Mouse (Mus musculus) C2C12 (cell line): ENCODE data around the gene 2510009E07Rik. TPM values are rescaled to one million over a fixed set of nuclear protein-coding genes. Genes with fewer than 3 reads are reported as not detected.
"Not testable (repeated sequence)": the region's sequence is repeated elsewhere in the genome, so short reads cannot be mapped to it uniquely, and the experiment has no call there.

Source experiments
- H3K27me3 ChIP-seq: one replicate; pipeline ENCODE4 v1.6.1; 2011; ENCODE audit not compliant: control insufficient read depth, insufficient read depth, insufficient read length
- H3K36me3 ChIP-seq: one replicate; pipeline ENCODE4 v1.6.1; 2011; ENCODE audit not compliant: control insufficient read depth, insufficient read depth
- H3K4me3 ChIP-seq: one replicate; pipeline ENCODE4 v1.5.1; 2011; ENCODE audit warnings: mild to moderate bottlenecking, control low read depth; ENCODE audit not compliant: poor library complexity, insufficient read depth, severe bottlenecking
- H3K79me2 ChIP-seq: one replicate; pipeline ENCODE4 v1.6.1; 2011; ENCODE audit not compliant: control insufficient read depth, insufficient read depth
- H3K79me3 ChIP-seq: one replicate; pipeline ENCODE4 v1.6.1; 2011; ENCODE audit warnings: low read depth, control low read depth
- H3ac ChIP-seq: one replicate; pipeline ENCODE3; 2011; ENCODE audit warnings: low read depth; ENCODE audit not compliant: control insufficient read depth, insufficient read length
- CEBPB ChIP-seq: IDR thresholded peaks from one replicate; pipeline ENCODE4 v1.6.1; 2011; ENCODE audit warnings: low read depth, mild to moderate bottlenecking, control low read depth, moderate library complexity
- CTCF ChIP-seq: IDR thresholded peaks from one replicate; pipeline ENCODE4 v1.5.1; 2011; ENCODE audit not compliant: control insufficient read depth, insufficient read depth, insufficient read length
- FOSL1 ChIP-seq: IDR thresholded peaks from one replicate; pipeline ENCODE4 v1.8.0; 2011; ENCODE audit warnings: mild to moderate bottlenecking, low read length; ENCODE audit not compliant: poor library complexity, insufficient read depth, severe bottlenecking
- MAX ChIP-seq: IDR thresholded peaks from one replicate; pipeline ENCODE4 v1.6.1; 2011; ENCODE audit warnings: mild to moderate bottlenecking, control low read depth
- MYOD1 ChIP-seq: IDR thresholded peaks from one replicate; pipeline ENCODE4 v1.6.1; 2011; ENCODE audit warnings: low read depth; ENCODE audit not compliant: control insufficient read depth, insufficient read length
- MYOG ChIP-seq: IDR thresholded peaks from one replicate; pipeline ENCODE4 v1.6.1; 2011; ENCODE audit not compliant: control insufficient read depth, insufficient read length; ENCODE audit errors: extremely low read depth
- USF1 ChIP-seq: IDR thresholded peaks from one replicate; pipeline ENCODE4 v1.6.1; 2011; ENCODE audit warnings: low read depth, mild to moderate bottlenecking, control low read depth, moderate library complexity
- polyA plus RNA-seq: library from polyadenylated mRNA; unstranded; fragments of >200 nt; fragmentation: generic; extraction: Trizol; gene quantifications from one replicate; pipeline ENCODE4 v1.2.1, GENCODE M21; 2012; ENCODE audit warnings: missing spikeins

Gene 2510009E07Rik
- polyA plus RNA-seq, 1 experiment: 6.0 TPM

DNA sequence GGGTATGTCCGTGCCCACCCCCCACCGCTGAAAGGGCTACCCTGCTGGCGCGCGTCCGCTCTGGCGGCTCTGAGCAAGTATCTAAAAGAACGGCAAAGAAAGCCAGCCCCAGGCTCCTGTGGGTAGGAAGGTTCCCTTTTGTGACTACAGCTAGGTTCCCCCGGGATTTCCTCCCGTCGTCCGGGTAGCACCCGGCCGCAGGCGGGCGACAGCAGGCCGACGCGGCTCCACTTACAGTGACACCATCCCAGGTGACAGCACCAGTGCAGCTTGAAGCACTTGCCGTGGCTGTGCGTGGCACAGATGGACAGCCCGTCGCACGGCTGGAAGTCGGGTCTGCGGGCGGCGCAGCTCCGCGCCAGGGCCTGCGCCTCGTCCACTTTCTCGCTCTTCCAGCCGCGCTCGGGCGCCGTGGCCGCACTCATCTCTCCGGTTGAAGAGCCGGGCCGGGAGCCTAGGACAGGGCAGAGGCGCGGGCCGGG, 443 bp downstream of the 2510009E07Rik start:
- TF ChIP-seq MAX (no peak), FOSL1 (no peak), USF1 (no peak), CEBPB (no peak), MYOD1 (no peak), MYOG (no peak), CTCF (no peak)

DNA sequence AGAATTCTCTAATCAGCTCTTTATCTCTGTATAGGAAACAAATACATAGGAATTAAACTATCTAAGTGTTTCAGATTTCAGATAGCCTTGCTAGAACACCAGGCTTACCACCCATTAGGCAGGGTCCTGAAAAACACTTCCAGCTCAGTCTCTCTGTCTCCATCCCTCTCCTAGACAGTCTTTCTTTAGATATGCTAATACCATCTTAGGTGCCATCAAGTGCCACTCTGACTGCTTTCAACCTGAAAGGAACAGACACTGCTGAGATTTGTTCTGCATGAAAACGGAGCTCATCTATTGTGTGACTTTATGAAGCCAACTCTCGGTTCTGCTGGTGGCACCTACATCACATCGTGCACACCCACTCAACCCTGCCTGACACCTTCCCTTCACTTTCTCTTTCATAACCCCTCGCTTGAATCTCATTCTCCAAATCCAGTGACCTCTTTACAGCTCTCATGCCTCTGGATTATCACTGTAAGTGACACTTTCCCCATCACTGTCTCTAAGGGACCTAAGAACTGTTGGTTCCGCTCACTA, 4.2 kb downstream of the 2510009E07Rik start:
- H3K4me3 ChIP-seq: no peak overlapping the region
- peaks cover 3% of the 10 kb centered on the region for H3K79me3 ChIP-seq
- no peak for TF ChIP-seq CEBPB
- no peak for TF ChIP-seq MYOD1
- no peak for TF ChIP-seq FOSL1
- no peak for TF ChIP-seq CTCF
- TF ChIP-seq MAX: no peak
- no peak for TF ChIP-seq USF1
- TF ChIP-seq MYOG: no peak
- no peaks in the 10 kb centered on the region for H3K79me2 ChIP-seq
- H3K27me3 ChIP-seq: no peaks in the 10 kb centered on the region
- H3K36me3 ChIP-seq: no peaks in the 10 kb centered on the region
- H3ac ChIP-seq: no peak overlapping the region

More for the DNA sequence above, 443 bp downstream of the 2510009E07Rik start:
- no peaks in the 10 kb centered on the region for H3K36me3 ChIP-seq
- H3K79me3 ChIP-seq: peaks cover 3% of the 10 kb centered on the region
- peak overlapping the region; percentile 38 for H3K4me3 ChIP-seq
- H3ac ChIP-seq: peak overlapping the region; percentile 69
- H3K79me2 ChIP-seq: no peaks in the 10 kb centered on the region
- no peaks in the 10 kb centered on the region for H3K27me3 ChIP-seq

DNA sequence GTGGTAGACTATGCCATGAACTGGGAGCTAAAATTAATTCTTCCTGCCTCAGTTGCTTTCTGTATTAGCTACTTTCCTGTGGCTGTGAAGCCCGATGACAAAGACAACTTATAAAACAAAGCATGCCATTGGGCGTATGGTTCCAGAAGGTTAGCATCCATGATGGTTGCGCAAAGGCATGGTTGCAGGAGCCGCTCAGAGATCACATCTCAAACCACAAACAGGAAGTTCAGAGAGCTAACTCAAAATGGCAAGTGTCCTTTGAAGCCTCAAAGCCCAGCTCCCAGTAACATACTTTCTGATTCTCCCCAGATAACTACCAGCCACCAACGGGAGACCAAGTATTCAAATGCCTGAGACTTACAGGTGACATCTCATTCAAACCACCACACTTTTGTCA, 5.3 kb downstream of the 2510009E07Rik start:
- Histone ChIP-seq H3K27me3 (no peaks in the 10 kb centered on the region), H3ac (no peak overlapping the region), H3K79me2 (no peaks in the 10 kb centered on the region), H3K36me3 (no peaks in the 10 kb centered on the region), H3K79me3 (peaks cover 3% of the 10 kb centered on the region), H3K4me3 (no peak overlapping the region)
- TF ChIP-seq CEBPB (no peak), MYOG (no peak), MYOD1 (no peak), CTCF (no peak), FOSL1 (no peak), MAX (no peak), USF1 (no peak)

DNA sequence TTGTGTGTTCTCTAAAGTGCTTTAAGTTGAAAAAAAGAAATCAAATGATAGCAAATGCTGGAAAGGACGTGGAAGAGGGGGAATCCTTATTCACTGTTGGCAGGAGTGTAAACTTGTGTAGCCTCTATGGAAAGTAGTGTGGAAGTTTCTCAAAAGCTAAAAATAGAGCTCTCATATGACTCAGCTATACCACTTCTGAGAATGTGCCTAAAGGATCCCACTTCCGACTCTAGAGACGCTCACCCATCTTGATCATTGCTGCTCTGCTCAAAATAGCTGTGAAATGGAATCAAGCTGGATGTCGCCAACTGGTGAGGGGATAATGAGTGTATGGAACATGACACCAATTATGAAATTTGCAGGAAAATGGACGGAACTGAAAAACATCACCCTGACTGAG, 7.1 kb downstream of the 2510009E07Rik start:
- Histone ChIP-seq H3K36me3 (no peaks in the 10 kb centered on the region), H3K4me3 (no peak overlapping the region), H3K79me3 (peaks cover 2% of the 10 kb centered on the region), H3ac (no peak overlapping the region), H3K27me3 (no peaks in the 10 kb centered on the region), H3K79me2 (no peaks in the 10 kb centered on the region)
- TF ChIP-seq MYOD1 (no peak), FOSL1 (no peak), MAX (no peak), CTCF (no peak), MYOG (no peak), USF1 (no peak), CEBPB (no peak)

DNA sequence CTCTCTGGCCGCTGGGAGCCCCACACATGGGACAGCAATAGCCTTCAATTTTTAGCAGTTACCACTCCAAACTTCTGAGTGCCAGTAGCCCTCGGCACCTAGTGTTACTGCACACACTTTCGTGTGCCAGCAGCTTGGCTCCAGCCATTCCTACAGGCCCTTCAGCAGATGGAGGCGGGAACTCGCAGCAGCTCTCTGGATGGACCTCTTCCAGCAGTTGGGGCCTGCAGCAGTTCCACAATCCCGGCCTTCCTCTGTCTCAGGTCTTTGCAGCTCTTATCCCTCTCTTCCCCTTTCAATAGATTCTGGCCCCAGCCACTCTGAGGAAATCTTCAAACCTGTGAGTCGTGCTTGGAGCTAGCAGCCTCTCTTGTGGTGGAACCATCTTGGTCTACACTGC, 17.7 kb downstream of the 2510009E07Rik start:
- no peaks in the 10 kb centered on the region for H3K79me3 ChIP-seq
- no peak overlapping the region for H3ac ChIP-seq
- no peak for TF ChIP-seq FOSL1

DNA sequence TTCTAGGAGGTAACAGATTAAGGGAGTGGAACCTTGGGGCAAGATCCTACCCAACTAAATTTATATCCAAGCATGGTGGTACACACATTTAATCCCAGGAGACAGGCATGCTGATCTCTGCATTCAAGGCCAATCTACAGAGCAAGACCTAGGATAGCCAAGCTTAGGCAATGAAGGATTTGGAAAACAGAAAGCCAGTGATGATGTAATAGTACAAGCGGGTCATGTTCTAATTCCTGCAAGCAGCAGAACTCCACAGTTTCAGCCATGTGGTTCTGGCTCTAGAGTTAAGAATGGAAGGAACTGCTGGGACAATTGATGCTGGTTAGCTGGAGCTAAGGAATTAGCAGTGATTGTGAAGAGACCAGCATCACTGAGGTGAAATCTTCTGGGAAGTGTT, 20.8 kb downstream of the 2510009E07Rik start:
- H3K79me3 ChIP-seq, H3ac ChIP-seq, H3K79me2 ChIP-seq, H3K27me3 ChIP-seq, H3K4me3 ChIP-seq, H3K36me3 ChIP-seq: not testable (repeated sequence)

More for the DNA sequence above, 17.7 kb downstream of the 2510009E07Rik start:
- H3K36me3 ChIP-seq: no peaks in the 10 kb centered on the region
- H3K27me3 ChIP-seq: no peaks in the 10 kb centered on the region
- no peak overlapping the region for H3K4me3 ChIP-seq
- H3K79me2 ChIP-seq: no peaks in the 10 kb centered on the region

DNA sequence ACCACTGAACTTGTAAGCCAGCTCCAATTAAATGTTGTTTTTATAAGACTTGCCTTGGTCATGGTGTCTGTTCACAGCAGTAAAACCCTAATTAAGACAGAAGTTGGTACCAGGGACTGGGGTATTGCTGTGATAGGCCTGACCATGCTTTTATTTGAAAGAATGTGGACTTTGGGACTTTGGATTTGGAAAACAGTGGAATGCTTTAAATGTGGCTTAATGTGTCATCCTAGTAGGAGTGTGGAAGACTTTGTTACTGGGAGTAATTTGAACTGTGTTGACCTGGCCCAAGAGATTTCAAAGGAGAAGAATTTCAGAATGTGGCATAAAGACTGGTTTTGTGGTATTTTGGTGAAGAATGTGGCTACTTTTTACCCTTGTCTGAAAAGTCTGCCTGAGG, 21.4 kb downstream of the 2510009E07Rik start:
- not testable (repeated sequence) for H3K36me3 ChIP-seq, H3K79me2 ChIP-seq, H3K79me3 ChIP-seq, H3K4me3 ChIP-seq, H3K27me3 ChIP-seq, H3ac ChIP-seq
